Mouse (Mus musculus) CH12.LX (cell line): Measurements from ENCODE around the gene Usp30.

Experiments used
- ELF1 ChIP-seq: IDR thresholded peaks from 2 replicates; pipeline ENCODE4 v1.6.1; 2014; ENCODE audit warnings: low read depth, mild to moderate bottlenecking, inconsistent platforms, low read length, improper control_type of control experiment
- EP300 ChIP-seq: IDR thresholded peaks from 2 replicates; pipeline ENCODE4 v1.6.1; 2011; ENCODE audit warnings: low read length, improper control_type of control experiment
- GABPA ChIP-seq: IDR thresholded peaks from 2 replicates; pipeline ENCODE4 v1.6.1; 2012; ENCODE audit warnings: low read depth, low read length, improper control_type of control experiment, inconsistent platforms; ENCODE audit not compliant: insufficient replicate concordance

GRCm38 (mm10) chr5:114130698-114131520, 65.6 kb downstream of the Usp30 start:
- TF ChIP-seq GABPA, result no peak
- no peak for TF ChIP-seq ELF1
- no peak for TF ChIP-seq EP300
